Mouse (Mus musculus): ENCODE measurements around the gene Ushbp1.

DNA sequence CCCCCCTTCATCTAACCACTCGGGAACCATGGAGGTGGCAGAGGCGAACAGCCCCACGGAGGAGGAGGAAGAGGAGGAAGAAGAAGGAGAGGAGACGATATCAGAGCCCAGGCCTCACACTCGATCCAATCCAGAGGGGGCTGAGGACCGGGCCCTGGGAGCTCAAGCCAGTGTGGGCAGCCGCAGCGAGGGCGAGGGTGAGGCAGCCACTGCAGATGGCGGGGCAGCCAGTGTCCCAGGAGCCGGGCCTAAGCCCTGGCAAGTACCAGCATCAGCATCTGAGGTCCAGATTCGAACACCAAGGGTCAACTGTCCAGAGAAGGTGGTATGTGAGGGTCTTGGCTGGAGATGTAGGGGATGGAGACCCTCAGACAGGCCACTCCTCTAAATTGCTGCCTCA is 2.1 kb upstream of the Ushbp1 start:
- TF ChIP-seq POLR2A (IDR thresholded peaks at IDR 0.05; ENCODE audit: low read depth, low read length): no peak
- no peak for TF ChIP-seq CTCF (IDR thresholded peaks at IDR 0.05; ENCODE audit: extremely low read depth, insufficient read length, insufficient replicate concordance, low read depth, low read length)
